ENCODE assay signal across 22 mouse cellular contexts in genomic region chr10:110186242-110186641, GRCm38 (mm10).
DNase-seq lines count a peak whose midpoint lies in the region; ATAC-seq and TF ChIP-seq lines count a peak whose summit lies in the region.
"Had no signal": no experiment of that assay in that cellular context is flagged by ENCODE, and none has a peak within 500 bp of the region (broad histone marks: within the 10 kb centered on the region; RNA-seq: fewer than 3 reads in every experiment).

No protein-coding gene starts in this region.

- no peaks in the 10 kb centered on the region for H3K27me3 ChIP-seq in forebrain, embryonic 14.5 days (replicated peaks; ENCODE audit: control insufficient read depth, insufficient read depth, low read length)
- no peaks in the 10 kb centered on the region for H3K27me3 ChIP-seq in forebrain, embryonic 12.5 days
- no peaks in the 10 kb centered on the region for H3K27me3 ChIP-seq in forebrain, embryonic 16.5 days (replicated peaks; ENCODE audit: control insufficient read depth, insufficient read depth, low read length)
- H3K27me3 ChIP-seq in forebrain, embryonic 10.5 days (ENCODE audit: poor library complexity, severe bottlenecking) = no peaks in the 10 kb centered on the region
- no peaks in the 10 kb centered on the region for H3K27me3 ChIP-seq in neural tube, embryonic 13.5 days
- H3K27me3 ChIP-seq: embryonic facial prominence, embryonic 13.5 days; embryonic facial prominence, embryonic 15.5 days had no signal

- 39% methylated on average over 1 of the region's 1 CpGs for WGBS in forebrain, embryonic 14.5 days
- 58% methylated on average over 1 of the region's 1 CpGs for WGBS in forebrain, embryonic 12.5 days
- WGBS in forebrain, embryonic 16.5 days = 21% methylated on average over 1 of the region's 1 CpGs
- WGBS in forebrain, embryonic 10.5 days = 79% methylated on average over 1 of the region's 1 CpGs
- 46% methylated on average over 1 of the region's 1 CpGs for WGBS in neural tube, embryonic 13.5 days

- peaks cover 5% of the 10 kb centered on the region; the same call in 1 of the 2 replicates for H3K4me1 ChIP-seq in forebrain, embryonic 14.5 days (ENCODE audit: control insufficient read depth, insufficient read depth, low read length)
- no peaks in the 10 kb centered on the region for H3K4me1 ChIP-seq in forebrain, embryonic 12.5 days
- peaks cover 12% of the 10 kb centered on the region for H3K4me1 ChIP-seq in forebrain, embryonic 16.5 days (replicated peaks; ENCODE audit: control insufficient read depth, insufficient read depth, low read length)
- H3K4me1 ChIP-seq in forebrain, embryonic 10.5 days = no peaks in the 10 kb centered on the region
- peaks cover 11% of the 10 kb centered on the region; the same call in 1 of the 2 replicates for H3K4me1 ChIP-seq in neural tube, embryonic 13.5 days (replicated peaks)
- H3K4me1 ChIP-seq: embryonic facial prominence, embryonic 13.5 days; embryonic facial prominence, embryonic 15.5 days had no signal

- DNase-seq in forebrain, embryonic 14.5 days (ENCODE audit: low spot score) = no peak
- DNase-seq in forebrain, embryonic 10.5 days (ENCODE audit: extremely low spot score, low spot score) = no peak
- DNase-seq in neural tube, embryonic 10.5 days (ENCODE audit: extremely low spot score, low spot score) = no peak
- peak; percentile 38 for DNase-seq in brain, embryonic 14.5 days (ENCODE audit: low read depth)
- no peak for DNase-seq in spleen, adult 18-20 months
- DNase-seq: adrenal gland, adult 2 months; adrenal gland, postnatal 10 days; adrenal gland, postnatal 25 days; cerebellum, adult 11 months; cerebellum, adult 18-20 months; cerebellum, adult 8-10 months; cerebellum, adult 9-11 months; cerebellum, postnatal 14 days; cerebellum, postnatal 36 days; embryo, embryonic 11 days; gastrocnemius, adult 2 months had no signal

- H3K4me2 ChIP-seq in forebrain, embryonic 14.5 days (ENCODE audit: low read length) = no peak overlapping the region
- no peak overlapping the region for H3K4me2 ChIP-seq in forebrain, embryonic 12.5 days
- H3K4me2 ChIP-seq in forebrain, embryonic 16.5 days (ENCODE audit: low read length) = no peak overlapping the region
- H3K4me2 ChIP-seq in neural tube, embryonic 13.5 days = no peak overlapping the region
- H3K4me2 ChIP-seq: embryonic facial prominence, embryonic 13.5 days; embryonic facial prominence, embryonic 15.5 days had no signal

- no peak overlapping the region for H3K4me3 ChIP-seq in forebrain, embryonic 14.5 days (ENCODE audit: low read depth, low read length)
- H3K4me3 ChIP-seq in forebrain, embryonic 12.5 days (replicated peaks) = no peak overlapping the region
- no peak overlapping the region for H3K4me3 ChIP-seq in forebrain, embryonic 16.5 days (replicated peaks; ENCODE audit: low read length)
- H3K4me3 ChIP-seq in forebrain, embryonic 10.5 days = no peak overlapping the region
- H3K4me3 ChIP-seq in neural tube, embryonic 13.5 days = no peak overlapping the region
- H3K4me3 ChIP-seq: embryonic facial prominence, embryonic 13.5 days; embryonic facial prominence, embryonic 15.5 days; erythroblast, embryonic 14.5 days; gastrocnemius, adult 2 months had no signal

- H3K9me3 ChIP-seq in forebrain, embryonic 14.5 days (replicated peaks; ENCODE audit: control insufficient read depth, low read length) = no peaks in the 10 kb centered on the region
- no peaks in the 10 kb centered on the region for H3K9me3 ChIP-seq in forebrain, embryonic 12.5 days
- no peaks in the 10 kb centered on the region for H3K9me3 ChIP-seq in forebrain, embryonic 16.5 days (ENCODE audit: control insufficient read depth, low read length)
- no peaks in the 10 kb centered on the region for H3K9me3 ChIP-seq in forebrain, embryonic 10.5 days
- no peaks in the 10 kb centered on the region for H3K9me3 ChIP-seq in neural tube, embryonic 13.5 days
- H3K9me3 ChIP-seq: embryonic facial prominence, embryonic 13.5 days; embryonic facial prominence, embryonic 15.5 days had no signal

- H3K27ac ChIP-seq in forebrain, embryonic 14.5 days (ENCODE audit: low read depth, low read length) = no peak overlapping the region
- no peak overlapping the region for H3K27ac ChIP-seq in forebrain, embryonic 12.5 days
- no peak overlapping the region for H3K27ac ChIP-seq in forebrain, embryonic 16.5 days (ENCODE audit: low read length)
- no peak overlapping the region for H3K27ac ChIP-seq in forebrain, embryonic 10.5 days
- H3K27ac ChIP-seq in neural tube, embryonic 13.5 days (replicated peaks) = no peak overlapping the region
- H3K27ac ChIP-seq: embryonic facial prominence, embryonic 13.5 days; embryonic facial prominence, embryonic 15.5 days; gastrocnemius, adult 2 months had no signal

- no peaks in the 10 kb centered on the region for H3K36me3 ChIP-seq in forebrain, embryonic 14.5 days (ENCODE audit: control insufficient read depth, insufficient read depth, low read length)
- H3K36me3 ChIP-seq in forebrain, embryonic 12.5 days (replicated peaks) = no peaks in the 10 kb centered on the region
- no peaks in the 10 kb centered on the region for H3K36me3 ChIP-seq in forebrain, embryonic 16.5 days (ENCODE audit: control insufficient read depth, insufficient read depth)
- H3K36me3 ChIP-seq in forebrain, embryonic 10.5 days (replicated peaks) = no peaks in the 10 kb centered on the region
- no peaks in the 10 kb centered on the region for H3K36me3 ChIP-seq in neural tube, embryonic 13.5 days
- H3K36me3 ChIP-seq: embryonic facial prominence, embryonic 13.5 days; embryonic facial prominence, embryonic 15.5 days had no signal

- TF ChIP-seq CTCF in brain, embryonic 14.5 days (IDR thresholded peaks at IDR 0.05; ENCODE audit: borderline replicate concordance, extremely low read depth, insufficient read depth, insufficient read length) = no peak

- no peak for TF ChIP-seq POLR2A in brain, embryonic 14.5 days (IDR thresholded peaks at IDR 0.05; ENCODE audit: borderline replicate concordance, extremely low read depth, insufficient read depth, insufficient read length, poor library complexity, severe bottlenecking)

- peak; percentile 57; the same call in 1 of the 2 replicates for ATAC-seq in forebrain, embryonic 14.5 days
- ATAC-seq in forebrain, embryonic 12.5 days (ENCODE audit: low FRiP score) = no peak
- 0 out of 2 replicates have a peak, but pooled peaks have one; percentile 68 for ATAC-seq in forebrain, embryonic 16.5 days
- peak; percentile 38; the same call in 1 of the 2 replicates for ATAC-seq in neural tube, embryonic 13.5 days (ENCODE audit: low read depth)

- no peak overlapping the region for H3K9ac ChIP-seq in forebrain, embryonic 14.5 days (ENCODE audit: low read length)
- no peak overlapping the region for H3K9ac ChIP-seq in forebrain, embryonic 12.5 days
- H3K9ac ChIP-seq in forebrain, embryonic 16.5 days (replicated peaks; ENCODE audit: low read depth, low read length) = no peak overlapping the region
- no peak overlapping the region for H3K9ac ChIP-seq in neural tube, embryonic 13.5 days
- H3K9ac ChIP-seq: embryonic facial prominence, embryonic 13.5 days; embryonic facial prominence, embryonic 15.5 days had no signal
